Mouse (Mus musculus) limb, embryonic 10.5 days (tissue): ENCODE measurements around the gene Slc19a2. TPM values are rescaled to one million over a fixed set of nuclear protein-coding genes. Genes with fewer than 3 reads are reported as not detected.

Source experiments
- DNase-seq: peaks from one replicate; pipeline ENCODE4 v3.0.0-alpha.2; 2017; ENCODE audit warnings: low spot score
- H3K27ac ChIP-seq: fragments of 300-500 bp; sonication (generic); 2 replicates; pipeline ENCODE4 v1.5.1; 2016; ENCODE audit warnings: mild to moderate bottlenecking
- H3K27me3 ChIP-seq: fragments of 300-500 bp; sonication (generic); 2 replicates; pipeline ENCODE4 v1.6.1; 2016; ENCODE audit warnings: low read depth, mild to moderate bottlenecking; ENCODE audit not compliant: poor library complexity, severe bottlenecking
- H3K36me3 ChIP-seq: fragments of 300-500 bp; sonication (generic); 2 replicates; pipeline ENCODE4 v1.6.1; 2016; ENCODE audit warnings: mild to moderate bottlenecking, moderate library complexity
- H3K4me1 ChIP-seq: fragments of 300-500 bp; sonication (generic); 2 replicates; pipeline ENCODE4 v1.6.1; 2016
- H3K4me3 ChIP-seq: fragments of 300-500 bp; sonication (generic); 2 replicates; pipeline ENCODE4 v1.5.1; 2016; ENCODE audit warnings: mild to moderate bottlenecking, moderate library complexity
- H3K9me3 ChIP-seq: fragments of 300-500 bp; sonication (generic); replicated peaks from 2 replicates; pipeline ENCODE4 v1.6.1; 2016; ENCODE audit warnings: mild to moderate bottlenecking
- WGBS: fragments of 180-500 bp; shearing (Covaris S2); methylation state at CpG from one replicate; pipeline ENCODE4 v1.1.7; 2016; 5-methylcytosine and 5-hydroxymethylcytosine counted together
- polyA plus RNA-seq: library from polyadenylated mRNA; unstranded; fragments of >200 nt; fragmentation: Nextera tagmentation; extraction: Ambion mirVana; gene quantifications from 2 replicates; pipeline ENCODE4 v1.2.1, GENCODE M21; 2016

The Slc19a2 gene
- polyA plus RNA-seq, 1 experiment from 2014 or later: 10.4 TPM

- DNase-seq: no peak
- Histone ChIP-seq H3K9me3 (no peaks in the 10 kb centered on the region), H3K27ac (no peak overlapping the region), H3K36me3 (no peaks in the 10 kb centered on the region), H3K27me3 (no peaks in the 10 kb centered on the region), H3K4me1 (no peaks in the 10 kb centered on the region), H3K4me3 (no peak overlapping the region)
- 90% methylated on average over 1 of the region's 1 CpGs for WGBS
Measured at GRCm38 (mm10) chr1:164233447-164233846, 15.4 kb upstream of the Slc19a2 start.

- Histone ChIP-seq H3K27me3 (no peaks in the 10 kb centered on the region), H3K27ac (no peak overlapping the region), H3K9me3 (no peaks in the 10 kb centered on the region), H3K4me3 (no peak overlapping the region), H3K36me3 (no peaks in the 10 kb centered on the region), H3K4me1 (no peaks in the 10 kb centered on the region)
- no peak for DNase-seq
- WGBS: 55% methylated on average over 7 of the region's 7 CpGs
Measured at GRCm38 (mm10) chr1:164235078-164235477, 13.8 kb upstream of the Slc19a2 start.

- WGBS: 75% methylated on average over 7 of the region's 7 CpGs
- Histone ChIP-seq H3K4me1 (no peaks in the 10 kb centered on the region), H3K36me3 (no peaks in the 10 kb centered on the region), H3K4me3 (no peak overlapping the region), H3K9me3 (no peaks in the 10 kb centered on the region), H3K27me3 (no peaks in the 10 kb centered on the region), H3K27ac (no peak overlapping the region)
- no peak for DNase-seq
Measured at GRCm38 (mm10) chr1:164236078-164236477, 12.8 kb upstream of the Slc19a2 start.

- H3K27me3 ChIP-seq: no peaks in the 10 kb centered on the region
- no peak overlapping the region for H3K27ac ChIP-seq
- no peaks in the 10 kb centered on the region for H3K36me3 ChIP-seq
- 81% methylated on average over 2 of the region's 2 CpGs for WGBS
- no peak overlapping the region for H3K4me3 ChIP-seq
- no peak for DNase-seq
- H3K9me3 ChIP-seq: no peaks in the 10 kb centered on the region
- no peaks in the 10 kb centered on the region for H3K4me1 ChIP-seq
Measured at GRCm38 (mm10) chr1:164241494-164241893, 7.4 kb upstream of the Slc19a2 start.

- H3K27ac ChIP-seq: no peak overlapping the region
- H3K27me3 ChIP-seq: no peaks in the 10 kb centered on the region
- H3K4me1 ChIP-seq: peaks cover 5% of the 10 kb centered on the region
- no peak overlapping the region for H3K4me3 ChIP-seq
- WGBS: 76% methylated on average over 8 of the region's 8 CpGs
- no peaks in the 10 kb centered on the region for H3K36me3 ChIP-seq
- no peak for DNase-seq
- H3K9me3 ChIP-seq: no peaks in the 10 kb centered on the region
Measured at GRCm38 (mm10) chr1:164242809-164243208, 6.0 kb upstream of the Slc19a2 start.

- Histone ChIP-seq H3K36me3 (no peaks in the 10 kb centered on the region), H3K27ac (peak overlapping the region; percentile 88; the same call in 1 of the 2 replicates), H3K4me1 (peaks cover 29% of the 10 kb centered on the region), H3K9me3 (no peaks in the 10 kb centered on the region), H3K27me3 (peaks cover 13% of the 10 kb centered on the region), H3K4me3 (peak overlapping the region; percentile 71)
- 37% methylated on average over 8 of the region's 8 CpGs for WGBS
- no peak for DNase-seq
Measured at GRCm38 (mm10) chr1:164247442-164247841, 1.4 kb upstream of the Slc19a2 start.

GRCm38 (mm10) chr1:164247971-164248370, 875 bp upstream of the Slc19a2 start:
- no peaks in the 10 kb centered on the region for H3K36me3 ChIP-seq
- peak overlapping the region; percentile 71 for H3K4me3 ChIP-seq
- H3K27me3 ChIP-seq: peaks cover 13% of the 10 kb centered on the region
- 10% methylated on average over 10 of the region's 10 CpGs for WGBS
- DNase-seq: peak; percentile 47
- H3K27ac ChIP-seq: peak overlapping the region; percentile 88
- peaks cover 29% of the 10 kb centered on the region for H3K4me1 ChIP-seq
- no peaks in the 10 kb centered on the region for H3K9me3 ChIP-seq

- Histone ChIP-seq H3K9me3 (no peaks in the 10 kb centered on the region), H3K4me1 (peaks cover 29% of the 10 kb centered on the region), H3K36me3 (no peaks in the 10 kb centered on the region), H3K27me3 (peaks cover 13% of the 10 kb centered on the region), H3K27ac (peak overlapping the region; percentile 88), H3K4me3 (peak overlapping the region; percentile 71)
- under 1% methylated on average over 33 of the region's 33 CpGs for WGBS
- no peak for DNase-seq
Measured at GRCm38 (mm10) chr1:164249332-164249711, 476 bp downstream of the Slc19a2 start.

GRCm38 (mm10) chr1:164250391-164251150, 1.7 kb downstream of the Slc19a2 start:
- 69% methylated on average over 8 of the region's 8 CpGs for WGBS
- Histone ChIP-seq H3K27me3 (peaks cover 13% of the 10 kb centered on the region), H3K36me3 (no peaks in the 10 kb centered on the region), H3K4me1 (peaks cover 29% of the 10 kb centered on the region), H3K4me3 (peak overlapping the region; percentile 71), H3K27ac (no peak overlapping the region), H3K9me3 (no peaks in the 10 kb centered on the region)
- DNase-seq: no peak

GRCm38 (mm10) chr1:164251438-164251837, 2.6 kb downstream of the Slc19a2 start:
- 92% methylated on average over 1 of the region's 1 CpGs for WGBS
- Histone ChIP-seq H3K27me3 (peaks cover 13% of the 10 kb centered on the region), H3K4me3 (no peak overlapping the region), H3K36me3 (no peaks in the 10 kb centered on the region), H3K4me1 (peaks cover 29% of the 10 kb centered on the region), H3K27ac (no peak overlapping the region), H3K9me3 (no peaks in the 10 kb centered on the region)
- DNase-seq: no peak

GRCm38 (mm10) chr1:164252551-164252950, 3.7 kb downstream of the Slc19a2 start:
- DNase-seq: no peak
- Histone ChIP-seq H3K4me3 (no peak overlapping the region), H3K27me3 (peaks cover 13% of the 10 kb centered on the region), H3K4me1 (peaks cover 27% of the 10 kb centered on the region), H3K9me3 (no peaks in the 10 kb centered on the region), H3K27ac (no peak overlapping the region), H3K36me3 (peaks cover 9% of the 10 kb centered on the region)
- WGBS: 65% methylated on average over 5 of the region's 5 CpGs

- no peak for DNase-seq
- H3K27me3 ChIP-seq: peaks cover 12% of the 10 kb centered on the region
- H3K36me3 ChIP-seq: peaks cover 9% of the 10 kb centered on the region
- peaks cover 13% of the 10 kb centered on the region for H3K4me1 ChIP-seq
- 74% methylated on average over 3 of the region's 3 CpGs for WGBS
- no peak overlapping the region for H3K27ac ChIP-seq
- H3K9me3 ChIP-seq: no peaks in the 10 kb centered on the region
- H3K4me3 ChIP-seq: no peak overlapping the region
Measured at GRCm38 (mm10) chr1:164254836-164255235, 6.0 kb downstream of the Slc19a2 start.

- Histone ChIP-seq H3K4me3 (no peak overlapping the region), H3K27ac (no peak overlapping the region), H3K27me3 (no peaks in the 10 kb centered on the region), H3K9me3 (no peaks in the 10 kb centered on the region), H3K4me1 (no peaks in the 10 kb centered on the region), H3K36me3 (peaks cover 37% of the 10 kb centered on the region)
- 91% methylated on average over 16 of the region's 16 CpGs for WGBS
- no peak for DNase-seq
Measured at GRCm38 (mm10) chr1:164260171-164261028, 11.6 kb downstream of the Slc19a2 start.
